In the genomic region with DNA sequence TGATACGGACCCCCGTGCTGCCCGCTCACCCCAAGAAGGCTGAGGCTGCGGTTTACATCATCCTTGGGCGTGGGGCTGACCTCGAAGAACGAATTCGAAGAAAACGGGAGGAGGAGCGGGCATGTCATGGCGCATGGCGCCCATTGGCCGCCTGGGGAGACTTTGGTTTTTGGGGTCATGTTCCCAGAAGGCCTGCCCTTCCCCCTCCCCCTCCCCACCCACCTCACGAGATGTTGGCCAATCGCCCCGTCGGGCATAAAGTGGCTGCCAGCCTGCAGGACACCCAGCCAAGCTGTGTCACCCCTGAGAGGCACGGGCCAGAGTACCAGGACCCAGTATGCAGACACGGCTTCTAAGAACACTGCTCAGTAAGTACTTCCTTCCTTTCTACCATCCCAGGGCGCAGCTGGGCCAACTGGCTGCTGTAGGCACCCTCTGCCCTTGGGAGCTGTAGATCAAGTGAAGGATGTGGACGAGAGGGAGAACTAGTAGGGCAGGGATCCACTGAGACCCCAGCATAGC, we compare ENCODE assay signal across 16 mouse cellular contexts. TPM values are rescaled to one million over a fixed set of nuclear protein-coding genes. Genes with fewer than 3 reads are reported as not detected.
DNase-seq lines count a peak whose midpoint lies in the region; ATAC-seq and TF ChIP-seq lines count a peak whose summit lies in the region.
"Had no signal": no experiment of that assay in that cellular context is flagged by ENCODE, and none has a peak within 500 bp of the region (broad histone marks: within the 10 kb centered on the region; RNA-seq: fewer than 3 reads in every experiment).

No protein-coding gene starts in this region.

- no peaks in the 10 kb centered on the region for H3K36me3 ChIP-seq in heart, embryonic 16.5 days (ENCODE audit: control insufficient read depth, insufficient read depth)
- H3K36me3 ChIP-seq in heart, embryonic 10.5 days = no peaks in the 10 kb centered on the region
- peaks cover 66% of the 10 kb centered on the region for H3K36me3 ChIP-seq in G1E (replicated peaks)
- H3K36me3 ChIP-seq in liver, embryonic 14.5 days (replicated peaks; ENCODE audit: control insufficient read depth, insufficient read depth, low read depth) = peaks cover 4% of the 10 kb centered on the region
- H3K36me3 ChIP-seq: forebrain, embryonic 15.5 days; neural tube, embryonic 12.5 days had no signal

- no peak overlapping the region; the same call in 1 of the 2 replicates for H3K9ac ChIP-seq in heart, embryonic 16.5 days (ENCODE audit: low read length)
- H3K9ac ChIP-seq in liver, embryonic 14.5 days (replicated peaks) = no peak overlapping the region
- H3K9ac ChIP-seq: forebrain, embryonic 15.5 days; neural tube, embryonic 12.5 days had no signal

- H3K4me2 ChIP-seq in heart, embryonic 16.5 days (ENCODE audit: low read depth, low read length) = peak overlapping the region; percentile 29
- H3K4me2 ChIP-seq in liver, embryonic 14.5 days (ENCODE audit: low read depth) = peak overlapping the region; percentile 58
- H3K4me2 ChIP-seq: forebrain, embryonic 15.5 days; neural tube, embryonic 12.5 days had no signal

- peak overlapping the region; percentile 27 for H3K4me3 ChIP-seq in heart, embryonic 16.5 days (ENCODE audit: low read length)
- H3K4me3 ChIP-seq in heart, embryonic 10.5 days = no peak overlapping the region
- peak overlapping the region; percentile 80 for H3K4me3 ChIP-seq in G1E (ENCODE audit: low read depth, low read length)
- H3K4me3 ChIP-seq in liver, embryonic 14.5 days (ENCODE audit: insufficient read depth in 1 of 2, low read depth in 2 of 2, low read length in 2 of 2) = no peak overlapping the region
- H3K4me3 ChIP-seq: forebrain, embryonic 15.5 days; neural tube, embryonic 12.5 days had no signal

- H3K4me1 ChIP-seq in heart, embryonic 16.5 days (ENCODE audit: control insufficient read depth, insufficient read depth, low read length) = no peaks in the 10 kb centered on the region
- 0 out of 2 replicates have a peak, but pooled peaks cover 5% of the 10 kb centered on the region for H3K4me1 ChIP-seq in heart, embryonic 10.5 days
- peaks cover 87% of the 10 kb centered on the region for H3K4me1 ChIP-seq in G1E (ENCODE audit: insufficient read depth, low read depth, low read length)
- peaks cover 12 to 26% of the 10 kb centered on the region in 2 experiments for H3K4me1 ChIP-seq in liver, embryonic 14.5 days (replicated peaks; ENCODE audit: control insufficient read depth in 2 of 2, insufficient read depth in 2 of 2, low read length in 1 of 2)
- H3K4me1 ChIP-seq: forebrain, embryonic 15.5 days; neural tube, embryonic 12.5 days had no signal

- H3K27me3 ChIP-seq in heart, embryonic 16.5 days (ENCODE audit: control insufficient read depth, insufficient read depth, low read length) = no peaks in the 10 kb centered on the region
- peaks cover 8% of the 10 kb centered on the region; the same call in 1 of the 2 replicates for H3K27me3 ChIP-seq in heart, embryonic 10.5 days (ENCODE audit: insufficient read depth, poor library complexity, severe bottlenecking)
- no peaks in the 10 kb centered on the region for H3K27me3 ChIP-seq in G1E (ENCODE audit: insufficient read depth, low read length)
- H3K27me3 ChIP-seq in liver, embryonic 14.5 days (ENCODE audit: control insufficient read depth, insufficient read depth, low read length) = no peaks in the 10 kb centered on the region
- H3K27me3 ChIP-seq: forebrain, embryonic 15.5 days; neural tube, embryonic 12.5 days had no signal

- no peak for DNase-seq in heart, embryonic 10.5 days (ENCODE audit: low spot score)
- peak; percentile 80 for DNase-seq in G1E (ENCODE audit: low spot score)
- no peak for DNase-seq in liver, embryonic 14.5 days (ENCODE audit: low read depth in 3 of 3, low spot score in 3 of 3)
- peak; percentile 48 for DNase-seq in thymus, postnatal 0 days (ENCODE audit: low spot score)
- no peak for DNase-seq in urinary bladder, postnatal 14 days (ENCODE audit: low spot score)
- no peak for DNase-seq in left cerebral cortex, postnatal 14 days (ENCODE audit: low spot score in 2 of 2)
- no peak for DNase-seq in testis, postnatal 14 days (ENCODE audit: low spot score)
- DNase-seq: lung, postnatal 36 days; right cerebral cortex, postnatal 25 days had no signal

- H3K9me3 ChIP-seq in heart, embryonic 16.5 days (replicated peaks; ENCODE audit: control insufficient read depth, low read length) = no peaks in the 10 kb centered on the region
- no peaks in the 10 kb centered on the region for H3K9me3 ChIP-seq in heart, embryonic 10.5 days
- peaks cover 6% of the 10 kb centered on the region for H3K9me3 ChIP-seq in G1E (replicated peaks)
- H3K9me3 ChIP-seq in liver, embryonic 14.5 days (ENCODE audit: control insufficient read depth, low read length) = no peaks in the 10 kb centered on the region
- H3K9me3 ChIP-seq: forebrain, embryonic 15.5 days; neural tube, embryonic 12.5 days had no signal

- ATAC-seq in heart, embryonic 16.5 days (replicated peaks; ENCODE audit: extremely low read depth, insufficient read depth, low FRiP score) = no peak
- ATAC-seq in G1E (ENCODE audit: extremely low read depth, insufficient number of reproducible peaks, low FRiP score, poor library complexity, severe bottlenecking) = peak; percentile 36; the same call in 1 of the 2 replicates
- ATAC-seq in liver, embryonic 14.5 days (ENCODE audit: insufficient read depth) = no peak
- ATAC-seq: forebrain, embryonic 15.5 days had no signal

- intact Hi-C loops in left cerebral cortex, postnatal 14 days (cut with DNase I) = no loop called here

- peak overlapping the region; percentile 17; the same call in 1 of the 2 replicates for H3K27ac ChIP-seq in heart, embryonic 16.5 days (ENCODE audit: low read length)
- H3K27ac ChIP-seq in heart, embryonic 10.5 days = no peak overlapping the region
- no peak overlapping the region for H3K27ac ChIP-seq in liver, embryonic 14.5 days
- H3K27ac ChIP-seq: forebrain, embryonic 15.5 days; neural tube, embryonic 12.5 days had no signal

- TF ChIP-seq EP300 in liver, embryonic 14.5 days (IDR thresholded peaks at IDR 0.05; ENCODE audit: low read depth) = no peak

- TF ChIP-seq CTCF in G1E (IDR thresholded peaks at IDR 0.05; ENCODE audit: low read depth, low read length) = no peak
- TF ChIP-seq CTCF in liver, embryonic 14.5 days (IDR thresholded peaks at IDR 0.05; ENCODE audit: low read depth) = no peak

- WGBS in heart, embryonic 16.5 days = 85% methylated on average over 21 of the region's 21 CpGs
- WGBS in heart, embryonic 10.5 days = 88% methylated on average over 21 of the region's 21 CpGs
- 69% methylated on average over 21 of the region's 21 CpGs for WGBS in liver, embryonic 14.5 days (ENCODE audit: insufficient replicate concordance)

RNA-seq across cellular contexts. Expression of gene Osm, which starts 0.4 kb away (rescaled TPM):
- polyA plus RNA-seq in heart, embryonic 16.5 days (2015; fragmentation: Nextera tagmentation; extraction: Ambion mirVana) = 0.21 and 0.33 TPM in 2 replicates
- polyA plus RNA-seq in heart, embryonic 10.5 days (2016; fragmentation: Nextera tagmentation; extraction: Ambion mirVana) = 0.05 and 0.06 TPM in 2 replicates
- total RNA-seq in G1E (2014; fragmentation: Nextera tagmentation) = 7.2 and 8.0 TPM in 2 replicates
- total RNA-seq in G1E (2017) = 8.3 and 10.3 TPM in 2 replicates
- polyA plus RNA-seq in G1E (2012) = 4.0 and 4.5 TPM in 2 replicates
- 0.85 and 0.88 TPM in 2 replicates for polyA plus RNA-seq in liver, embryonic 14.5 days (2012; rRNA removed)
- 0.34 and 0.41 TPM in 2 replicates for polyA plus RNA-seq in liver, embryonic 14.5 days (2014; fragmentation: Nextera tagmentation; extraction: Ambion mirVana)
- 2.1 and 2.6 TPM in 2 replicates for polyA plus RNA-seq in thymus, postnatal 0 days (2015; fragmentation: Nextera tagmentation; extraction: Ambion mirVana)
- not detected for total RNA-seq in left cerebral cortex, postnatal 14 days (2021)
- total RNA-seq: left cerebral cortex, postnatal 36 days had no signal
- polyA plus RNA-seq: embryonic facial prominence, embryonic 11.5 days; forebrain, embryonic 15.5 days; intestine, embryonic 14.5 days; neural tube, embryonic 12.5 days; testis, adult 2 months had no signal

RNA-seq across cellular contexts. Expression of gene Castor1, which starts 18.6 kb away (rescaled TPM):
- polyA plus RNA-seq in heart, embryonic 16.5 days (2015; fragmentation: Nextera tagmentation; extraction: Ambion mirVana) = 10.0 and 14.0 TPM in 2 replicates
- polyA plus RNA-seq in heart, embryonic 10.5 days (2016; fragmentation: Nextera tagmentation; extraction: Ambion mirVana) = 1.5 and 1.7 TPM in 2 replicates
- total RNA-seq in G1E (2014; fragmentation: Nextera tagmentation) = 8.4 and 9.0 TPM in 2 replicates
- 8.2 and 10.7 TPM in 2 replicates for total RNA-seq in G1E (2017)
- 2.9 and 4.5 TPM in 2 replicates for polyA plus RNA-seq in G1E (2012)
- 1.0 and 1.1 TPM in 2 replicates for polyA plus RNA-seq in liver, embryonic 14.5 days (2012; rRNA removed)
- 1.4 and 1.5 TPM in 2 replicates for polyA plus RNA-seq in liver, embryonic 14.5 days (2014; fragmentation: Nextera tagmentation; extraction: Ambion mirVana)
- polyA plus RNA-seq in thymus, postnatal 0 days (2015; fragmentation: Nextera tagmentation; extraction: Ambion mirVana) = 37.9 and 45.8 TPM in 2 replicates
- total RNA-seq in left cerebral cortex, postnatal 14 days (2021) = 1 to 10 TPM; 4.3 to 4.9 TPM

RNA-seq across cellular contexts. Expression of gene Lif, which starts 20.8 kb away (rescaled TPM):
- 0.15 and 0.20 TPM in 2 replicates for polyA plus RNA-seq in heart, embryonic 16.5 days (2015; fragmentation: Nextera tagmentation; extraction: Ambion mirVana)
- 0.11 and 0.21 TPM in 2 replicates for polyA plus RNA-seq in heart, embryonic 10.5 days (2016; fragmentation: Nextera tagmentation; extraction: Ambion mirVana)
- 0.75 TPM in 1 of 2 replicates, not detected in the other for total RNA-seq in G1E (2014; fragmentation: Nextera tagmentation)
- 1.0 and 1.2 TPM in 2 replicates for total RNA-seq in G1E (2017)
- 0.02 and 0.12 TPM in 2 replicates for polyA plus RNA-seq in G1E (2012)
- 0.02 TPM in 1 of 2 replicates, not detected in the other for polyA plus RNA-seq in liver, embryonic 14.5 days (2012; rRNA removed)
- not detected in 2 replicates for polyA plus RNA-seq in liver, embryonic 14.5 days (2014; fragmentation: Nextera tagmentation; extraction: Ambion mirVana)
- polyA plus RNA-seq in thymus, postnatal 0 days (2015; fragmentation: Nextera tagmentation; extraction: Ambion mirVana) = 0.49 and 0.65 TPM in 2 replicates
- total RNA-seq in left cerebral cortex, postnatal 14 days (2021) = under 1 TPM; 0.15 to 0.59 TPM
- polyA plus RNA-seq: forebrain, embryonic 15.5 days; neural tube, embryonic 12.5 days had no signal

RNA-seq across cellular contexts. Expression of gene Tbc1d10a, which starts 50.0 kb away (rescaled TPM):
- polyA plus RNA-seq in heart, embryonic 16.5 days (2015; fragmentation: Nextera tagmentation; extraction: Ambion mirVana) = 19.4 and 20.9 TPM in 2 replicates
- 18.7 and 22.0 TPM in 2 replicates for polyA plus RNA-seq in heart, embryonic 10.5 days (2016; fragmentation: Nextera tagmentation; extraction: Ambion mirVana)
- total RNA-seq in G1E (2014; fragmentation: Nextera tagmentation) (2.2 and 5.0 TPM in 2 replicates), G1E (2017) (20.8 and 25.4 TPM in 2 replicates)
- 24.1 and 28.3 TPM in 2 replicates for polyA plus RNA-seq in G1E (2012)
- 5.3 and 6.2 TPM in 2 replicates for polyA plus RNA-seq in liver, embryonic 14.5 days (2012; rRNA removed)
- 2.6 and 3.4 TPM in 2 replicates for polyA plus RNA-seq in liver, embryonic 14.5 days (2014; fragmentation: Nextera tagmentation; extraction: Ambion mirVana)
- 50.1 and 58.2 TPM in 2 replicates for polyA plus RNA-seq in thymus, postnatal 0 days (2015; fragmentation: Nextera tagmentation; extraction: Ambion mirVana)
- total RNA-seq in left cerebral cortex, postnatal 14 days (2021) = 10 to 100 TPM; 32.9 to 33.2 TPM

Comparison
In these comparisons a context has a peak if more than half of its experiments do, and no peak if none do; other contexts are left out.
1. H3K4me3 ChIP-seq: peak in heart, embryonic 16.5 days (single experiment) and G1E (single experiment); none in heart, embryonic 10.5 days (single experiment) and liver, embryonic 14.5 days (0 of 2).
2. DNase-seq: peak in G1E (single experiment) and thymus, postnatal 0 days (single experiment); none in heart, embryonic 10.5 days (single experiment), liver, embryonic 14.5 days (0 of 3), urinary bladder, postnatal 14 days (single experiment), left cerebral cortex, postnatal 14 days (0 of 2) and testis, postnatal 14 days (single experiment).